8 mouse cellular contexts compared by ENCODE assay signal in genomic region chr2:14641040-14641439, GRCm38 (mm10). TPM values are rescaled to one million over a fixed set of nuclear protein-coding genes. Genes with fewer than 3 reads are reported as not detected.
DNase-seq lines count a peak whose midpoint lies in the region; ATAC-seq and TF ChIP-seq lines count a peak whose summit lies in the region.
"Had no signal": no experiment of that assay in that cellular context is flagged by ENCODE, and none has a peak within 500 bp of the region (broad histone marks: within the 10 kb centered on the region; RNA-seq: fewer than 3 reads in every experiment).

No protein-coding gene starts in this region.

- no peak overlapping the region for H3K9ac ChIP-seq in lung, embryonic 14.5 days
- no peak overlapping the region for H3K9ac ChIP-seq in heart, embryonic 15.5 days
- H3K9ac ChIP-seq: liver, embryonic 13.5 days had no signal

- peak; percentile 82 for DNase-seq in lung, embryonic 14.5 days
- no peak for DNase-seq in lung, adult 2 months
- peak; percentile 10 for DNase-seq in fibroblast of lung, adult 2 months (ENCODE audit: low read depth)
- peak; percentile 8 to 28 for DNase-seq in right cerebral cortex, postnatal 36 days (ENCODE audit: low spot score in 2 of 2)
- DNase-seq in spleen, postnatal 14 days (ENCODE audit: low spot score in 2 of 2), result no peak
- DNase-seq: liver, embryonic 13.5 days had no signal

- H3K27ac ChIP-seq in lung, embryonic 14.5 days (ENCODE audit: low read depth), result peak overlapping the region; percentile 59
- peak overlapping the region; percentile 91 for H3K27ac ChIP-seq in heart, embryonic 15.5 days
- H3K27ac ChIP-seq: liver, embryonic 13.5 days had no signal

- no peaks in the 10 kb centered on the region for H3K9me3 ChIP-seq in lung, embryonic 14.5 days (ENCODE audit: low read depth, low read length)
- no peaks in the 10 kb centered on the region for H3K9me3 ChIP-seq in heart, embryonic 15.5 days (replicated peaks)
- H3K9me3 ChIP-seq: liver, embryonic 13.5 days had no signal

- no peak overlapping the region for H3K4me3 ChIP-seq in lung, embryonic 14.5 days (ENCODE audit: low read depth, low read length)
- no peak overlapping the region for H3K4me3 ChIP-seq in lung, adult 2 months (replicated peaks; ENCODE audit: extremely low read depth, low read depth, low read length)
- no peak overlapping the region for H3K4me3 ChIP-seq in heart, embryonic 15.5 days
- H3K4me3 ChIP-seq: liver, embryonic 13.5 days had no signal

- TF ChIP-seq CTCF in lung, embryonic 14.5 days (IDR thresholded peaks at IDR 0.05; ENCODE audit: low read depth), result no peak
- TF ChIP-seq CTCF in lung, adult 2 months (IDR thresholded peaks at IDR 0.05; ENCODE audit: insufficient read depth, low read length), result no peak

- no peak overlapping the region for H3K4me2 ChIP-seq in lung, embryonic 14.5 days
- H3K4me2 ChIP-seq in heart, embryonic 15.5 days, result peak overlapping the region; percentile 43
- H3K4me2 ChIP-seq: liver, embryonic 13.5 days had no signal

- TF ChIP-seq POLR2A in lung, adult 2 months (IDR thresholded peaks at IDR 0.05; ENCODE audit: borderline replicate concordance, extremely low read depth, low read depth, low read length), result no peak

- H3K4me1 ChIP-seq in lung, embryonic 14.5 days (ENCODE audit: insufficient read depth), result peaks cover 12% of the 10 kb centered on the region
- H3K4me1 ChIP-seq in lung, adult 2 months (ENCODE audit: control insufficient read depth, insufficient read depth, low read length), result peaks cover 6% of the 10 kb centered on the region
- H3K4me1 ChIP-seq in heart, embryonic 15.5 days (replicated peaks), result peaks cover 38% of the 10 kb centered on the region
- H3K4me1 ChIP-seq: liver, embryonic 13.5 days had no signal

- no peaks in the 10 kb centered on the region for H3K27me3 ChIP-seq in lung, embryonic 14.5 days (ENCODE audit: insufficient read depth, low read length)
- H3K27me3 ChIP-seq in heart, embryonic 15.5 days, result no peaks in the 10 kb centered on the region
- H3K27me3 ChIP-seq: liver, embryonic 13.5 days had no signal

- ATAC-seq in lung, embryonic 14.5 days (ENCODE audit: insufficient read depth), result peak; percentile 86
- ATAC-seq in heart, embryonic 15.5 days (replicated peaks; ENCODE audit: insufficient number of reproducible peaks, insufficient read depth, low FRiP score, low read depth), result peak; percentile 71
- ATAC-seq in erythroid progenitor cell, adult 5-6 weeks (replicated peaks; ENCODE audit: low FRiP score, poor library complexity, severe bottlenecking), result no peak

- H3K36me3 ChIP-seq in lung, embryonic 14.5 days (ENCODE audit: insufficient read depth), result no peaks in the 10 kb centered on the region
- H3K36me3 ChIP-seq in heart, embryonic 15.5 days, result no peaks in the 10 kb centered on the region
- H3K36me3 ChIP-seq: liver, embryonic 13.5 days had no signal

- 12% methylated on average over 2 of the region's 2 CpGs for WGBS in lung, embryonic 14.5 days
- WGBS in lung, adult 2 months, result 12% methylated on average over 2 of the region's 2 CpGs
- 7% methylated on average over 2 of the region's 2 CpGs for WGBS in heart, embryonic 15.5 days

RNA-seq across cellular contexts. Expression of gene Cacnb2, which starts 38.2 kb away (rescaled TPM):
- polyA plus RNA-seq in lung, embryonic 14.5 days (2014; fragmentation: Nextera tagmentation; extraction: Ambion mirVana), result 8.8 and 9.8 TPM in 2 replicates
- polyA plus RNA-seq in lung, adult 2 months (2012; rRNA removed), result 3.5 and 6.3 TPM in 2 replicates
- polyA plus RNA-seq in heart, embryonic 15.5 days (2015; fragmentation: Nextera tagmentation; extraction: Ambion mirVana), result 10.1 and 12.2 TPM in 2 replicates
- not detected in 2 replicates for total RNA-seq in erythroid progenitor cell, adult 5-6 weeks (2015; ENCODE audit: low replicate concordance)
- 0.08 TPM in 1 of 2 replicates, not detected in the other for total RNA-seq in erythroid progenitor cell, adult 5-6 weeks (2017; ENCODE audit: low replicate concordance)

Comparison
In these comparisons a context has a peak if more than half of its experiments do, and no peak if none do; other contexts are left out.
1. DNase-seq: peak in lung, embryonic 14.5 days (single experiment), fibroblast of lung, adult 2 months (single experiment) and right cerebral cortex, postnatal 36 days (2 of 2); none in lung, adult 2 months (single experiment) and spleen, postnatal 14 days (0 of 2).